Mouse (Mus musculus) heart, postnatal 0 days (tissue): ENCODE measurements at regions not wholly inside any gene's neighbourhood (a gene's known extent, or its start where the extent isn't known, plus 50 kb on each side); places are given as distances from the start of the nearest gene placed in this dataset.

Experiments
- CTCF ChIP-seq: IDR thresholded peaks from 2 replicates; pipeline ENCODE4 v1.5.1; 2016; ENCODE audit warnings: antibody characterized with exemption, control low read depth, low read depth
- EP300 ChIP-seq: IDR thresholded peaks from 2 replicates; pipeline ENCODE4 v1.6.1; 2016; ENCODE audit warnings: antibody characterized with exemption, low read depth

DNA sequence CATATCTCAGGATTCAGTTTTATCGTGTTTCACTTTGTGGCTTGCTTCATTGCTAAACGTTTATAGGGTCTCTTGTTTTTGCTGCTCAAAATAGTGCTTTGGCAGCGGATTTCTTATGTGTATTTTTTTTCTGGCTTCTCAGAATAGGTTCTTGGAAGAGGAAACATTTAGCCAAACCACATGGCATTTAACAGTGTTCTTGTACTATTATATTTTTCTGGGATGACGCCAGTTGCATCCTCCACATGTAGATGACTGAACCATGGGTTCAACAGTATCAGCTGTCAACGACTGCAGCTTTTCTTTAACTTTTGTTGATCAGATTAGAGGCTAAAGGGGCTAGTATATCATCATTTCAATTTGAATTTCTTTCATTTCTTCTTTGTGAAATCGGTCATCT lies 472.3 kb upstream of the Btbd3 start:
- TF ChIP-seq CTCF (no peak), EP300 (no peak)
